Mouse (Mus musculus) MEL (cell line): ENCODE measurements around the gene S100a4. TPM values are rescaled to one million over a fixed set of nuclear protein-coding genes. Genes with fewer than 3 reads are reported as not detected.

ENCODE experiments used
- DNase-seq: peaks from one replicate; pipeline ENCODE4 v3.0.0; 2011; ENCODE audit warnings: low read depth, low spot score
- H3K27ac ChIP-seq: 2 replicates; pipeline ENCODE4 v1.5.1; 2012; ENCODE audit warnings: low read depth, mild to moderate bottlenecking, control low read depth, low read length, moderate library complexity; ENCODE audit not compliant: control insufficient read depth
- H3K27me3 ChIP-seq, 2 experiments: fragments of 150-350 bp in 1 of 2; sonication (generic) in 1 of 2; 2 replicates each; pipeline ENCODE4 v1.6.1; 2012; ENCODE audit warnings: low read length in 2 of 2, mild to moderate bottlenecking in 2 of 2, improper control_type of control experiment in 1 of 2, moderate library complexity in 1 of 2; ENCODE audit not compliant: insufficient read depth in 2 of 2, control insufficient read depth in 1 of 2
- H3K36me3 ChIP-seq, 2 experiments: 2 replicates each; pipeline ENCODE4 v1.6.1; 2012 to 2014; ENCODE audit warnings: low read length in 2 of 2, improper control_type of control experiment in 1 of 2, inconsistent platforms in 1 of 2, mild to moderate bottlenecking in 1 of 2; ENCODE audit not compliant: insufficient read depth in 2 of 2, control insufficient read depth in 1 of 2
- H3K4me1 ChIP-seq, 2 experiments: fragments of 150-350 bp in 1 of 2; sonication (generic) in 1 of 2; 2 replicates each; pipeline ENCODE4 v1.6.1; 2012; ENCODE audit warnings: low read length in 2 of 2, improper control_type of control experiment in 1 of 2, mild to moderate bottlenecking in 1 of 2; ENCODE audit not compliant: insufficient read depth in 2 of 2, control insufficient read depth in 1 of 2
- H3K4me3 ChIP-seq, 2 experiments: fragments of 150-350 bp in 1 of 2; sonication (generic) in 1 of 2; 2 replicates each; pipeline ENCODE4 v1.5.1; 2012; ENCODE audit warnings: low read depth in 2 of 2, low read length in 2 of 2, mild to moderate bottlenecking in 2 of 2, moderate library complexity in 2 of 2, control low read depth in 1 of 2, improper control_type of control experiment in 1 of 2; ENCODE audit not compliant: control insufficient read depth in 1 of 2, insufficient read depth in 1 of 2
- H3K79me2 ChIP-seq: 2 replicates; pipeline ENCODE4 v1.6.1; 2012; ENCODE audit warnings: mild to moderate bottlenecking, low read length, moderate library complexity; ENCODE audit not compliant: control insufficient read depth, poor library complexity, insufficient read depth
- H3K9ac ChIP-seq: 2 replicates; pipeline ENCODE4 v1.6.1; 2012; ENCODE audit warnings: low read depth, mild to moderate bottlenecking, control low read depth, low read length, moderate library complexity; ENCODE audit not compliant: control insufficient read depth, poor library complexity, severe bottlenecking
- H3K9me3 ChIP-seq: fragments of 150-350 bp; sonication (generic); replicated peaks from 2 replicates; pipeline ENCODE4 v1.6.1; 2012; ENCODE audit warnings: mild to moderate bottlenecking, low read length, improper control_type of control experiment, moderate library complexity; ENCODE audit not compliant: insufficient read depth
- CHD1 ChIP-seq: IDR thresholded peaks from 2 replicates; pipeline ENCODE4 v1.6.1; 2012; ENCODE audit warnings: low read depth, mild to moderate bottlenecking, inconsistent platforms, low read length, improper control_type of control experiment
- CHD2 ChIP-seq: IDR thresholded peaks from 2 replicates; pipeline ENCODE4 v1.6.1; 2011; ENCODE audit warnings: low read length, improper control_type of control experiment
- CTCF ChIP-seq, 3 experiments: IDR thresholded peaks in 2 of 3; conservative IDR thresholded peaks in 1 of 3; 2 replicates each; pipeline ENCODE4 v1.5.1; 2011 to 2012; ENCODE audit warnings: low read length in 3 of 3, low read depth in 2 of 3, mild to moderate bottlenecking in 2 of 3, improper control_type of control experiment in 1 of 3, inconsistent platforms in 1 of 3, mixed read lengths in 1 of 3, moderate library complexity in 1 of 3; ENCODE audit not compliant: control insufficient read depth in 1 of 3, insufficient read depth in 1 of 3, poor library complexity in 1 of 3, severe bottlenecking in 1 of 3
- E2F4 ChIP-seq: IDR thresholded peaks from 2 replicates; pipeline ENCODE4 v1.6.1; 2011; ENCODE audit warnings: low read depth, low read length, improper control_type of control experiment, borderline replicate concordance
- EP300 ChIP-seq, 2 experiments: IDR thresholded peaks; 2 replicates each; pipeline ENCODE4 v1.6.1; 2011; ENCODE audit warnings: improper control_type of control experiment in 2 of 2, low read length in 2 of 2, low read depth in 1 of 2, mild to moderate bottlenecking in 1 of 2
- GABPA ChIP-seq: IDR thresholded peaks from 2 replicates; pipeline ENCODE4 v1.6.1; 2012; ENCODE audit warnings: low read depth, mild to moderate bottlenecking, inconsistent platforms, low read length, improper control_type of control experiment, moderate library complexity
- HCFC1 ChIP-seq: IDR thresholded peaks from 2 replicates; pipeline ENCODE4 v1.6.1; 2012; ENCODE audit warnings: low read depth, mild to moderate bottlenecking, inconsistent platforms, low read length, improper control_type of control experiment, moderate library complexity
- MAZ ChIP-seq: IDR thresholded peaks from 2 replicates; pipeline ENCODE4 v1.6.1; 2012; ENCODE audit warnings: low read depth, mild to moderate bottlenecking, inconsistent platforms, low read length, improper control_type of control experiment
- MEF2A ChIP-seq: IDR thresholded peaks from 2 replicates; pipeline ENCODE4 v1.6.1; 2014; ENCODE audit warnings: low read depth, mild to moderate bottlenecking, inconsistent platforms, low read length, improper control_type of control experiment; ENCODE audit not compliant: poor library complexity, insufficient replicate concordance, severe bottlenecking; ENCODE audit errors: extremely low read depth
- MYB ChIP-seq: IDR thresholded peaks from 2 replicates; pipeline ENCODE4 v1.6.1; 2011; ENCODE audit warnings: mild to moderate bottlenecking, low read depth, low read length, improper control_type of control experiment
- NELFE ChIP-seq: IDR thresholded peaks from 2 replicates; pipeline ENCODE4 v1.6.1; 2011; ENCODE audit warnings: low read depth, low read length, improper control_type of control experiment
- POLR2AphosphoS2 ChIP-seq: IDR thresholded peaks from 2 replicates; pipeline ENCODE4 v1.6.1; 2011; ENCODE audit warnings: low read length, improper control_type of control experiment
- RAD21 ChIP-seq: IDR thresholded peaks from 2 replicates; pipeline ENCODE4 v1.6.1; 2011; ENCODE audit warnings: mild to moderate bottlenecking, low read depth, low read length, improper control_type of control experiment
- SIN3A ChIP-seq: IDR thresholded peaks from 2 replicates; pipeline ENCODE4 v1.6.1; 2012; ENCODE audit warnings: low read length, improper control_type of control experiment, inconsistent platforms
- SMC3 ChIP-seq: IDR thresholded peaks from 2 replicates; pipeline ENCODE4 v1.6.1; 2011; ENCODE audit warnings: low read depth, low read length, improper control_type of control experiment
- TAL1 ChIP-seq: IDR thresholded peaks from 2 replicates; pipeline ENCODE4 v1.6.1; 2012; ENCODE audit warnings: mild to moderate bottlenecking, inconsistent platforms, low read length, moderate library complexity, mixed read lengths
- TBP ChIP-seq: IDR thresholded peaks from 2 replicates; pipeline ENCODE4 v1.8.0; 2011; ENCODE audit warnings: low read depth, low read length, improper control_type of control experiment
- ZC3H11A ChIP-seq: IDR thresholded peaks from 2 replicates; pipeline ENCODE4 v1.6.1; 2012; ENCODE audit warnings: low read depth, mild to moderate bottlenecking, inconsistent platforms, low read length, improper control_type of control experiment
- ZMIZ1 ChIP-seq: IDR thresholded peaks from 2 replicates; pipeline ENCODE4 v1.6.1; 2012; ENCODE audit warnings: low read depth, mild to moderate bottlenecking, inconsistent platforms, low read length, improper control_type of control experiment, moderate library complexity
- ZNF384 ChIP-seq: IDR thresholded peaks from 2 replicates; pipeline ENCODE4 v1.6.1; 2012; ENCODE audit warnings: low read depth, mild to moderate bottlenecking, inconsistent platforms, low read length, improper control_type of control experiment
- polyA plus RNA-seq, 2 experiments: library from polyadenylated mRNA; stranded (reverse) in 1 of 2; unstranded in 1 of 2; fragments of >175 nt in 1 of 2; fragments of >200 nt in 1 of 2; gene quantifications; 2 replicates each; pipeline versions ENCODE4 v1.2.1 to v1.2.4; 2012; ENCODE audit warnings: low replicate concordance in 2 of 2, low read depth in 1 of 2; ENCODE audit not compliant: insufficient read length in 2 of 2, insufficient read depth in 1 of 2, missing spikeins in 1 of 2
- total RNA-seq: library from RNA; depleted of rRNA; stranded (reverse); fragments of 300-350 nt; gene quantifications from 2 replicates; pipeline ENCODE4 v1.2.3, GENCODE M21; 2012

The S100a4 gene
- total and polyA plus RNA-seq, 3 experiments: 0.73 to 2.3 TPM; not detected in 1

DNA sequence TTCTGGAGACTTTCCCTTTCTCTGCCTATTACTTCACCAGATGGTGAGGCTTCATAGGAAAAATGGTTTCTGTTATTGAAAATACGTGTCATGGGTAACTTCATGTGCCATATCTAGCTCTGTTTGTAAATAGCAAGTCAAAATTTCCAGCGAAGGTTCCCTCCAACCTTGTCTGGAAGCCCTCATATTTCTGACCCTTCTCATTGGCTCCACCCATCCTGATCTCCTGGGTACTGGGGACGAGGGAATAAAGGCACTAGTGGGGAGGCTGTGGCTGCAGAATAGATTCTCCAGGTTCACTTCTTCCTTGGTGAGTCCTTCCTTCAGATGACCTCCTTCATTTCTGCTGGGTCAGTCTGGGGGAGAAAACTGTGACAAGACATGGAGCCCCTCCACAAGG lies 4.7 kb downstream of the S100a4 start, which contains the start of gene S100a5:
Gene S100a5, plus strand, starts transcription at position 301 of the 400 bp plus-strand sequence.
- H3K79me2 ChIP-seq: no peaks in the 10 kb centered on the region
- no peak for TF ChIP-seq TAL1
- TF ChIP-seq E2F4: no peak
- TF ChIP-seq ZNF384: no peak
- TF ChIP-seq TBP: no peak
- TF ChIP-seq GABPA: no peak
- no peak for TF ChIP-seq CTCF (IDR thresholded peaks at IDR 0.05 in 2 of 3, conservative IDR thresholded peaks at IDR 0.05 in 1 of 3; ENCODE audit: control insufficient read depth in 1 of 3, insufficient read depth in 1 of 3, low read depth in 2 of 3, low read length in 3 of 3, poor library complexity in 1 of 3, severe bottlenecking in 1 of 3)
- TF ChIP-seq HCFC1: no peak
- no peak for TF ChIP-seq EP300 (IDR thresholded peaks at IDR 0.05; ENCODE audit: low read depth in 1 of 2, low read length in 2 of 2)
- no peak for TF ChIP-seq ZMIZ1
- TF ChIP-seq POLR2AphosphoS2: no peak
- TF ChIP-seq NELFE: no peak
- TF ChIP-seq CHD1: no peak
- no peak for TF ChIP-seq CHD2
- no peak for TF ChIP-seq MAZ
- TF ChIP-seq MEF2A: no peak
- TF ChIP-seq SMC3: no peak
- no peak for TF ChIP-seq RAD21
- no peak for TF ChIP-seq ZC3H11A
- TF ChIP-seq MYB: no peak
- TF ChIP-seq, all 39 proteins: peak for 0
- Histone ChIP-seq H3K9ac (no peak within 1 kb of the TSS), H3K27ac (no peak within 1 kb of the TSS), H3K4me1 (peaks cover 8 to 37% of the 10 kb centered on the region in 2 experiments), H3K27me3 (no peaks in the 10 kb centered on the region), H3K36me3 (peaks cover 0 to 26% of the 10 kb centered on the region in 2 experiments; a peak in 2 of 4 replicates), H3K4me3 (no peak within 1 kb of the TSS), H3K9me3 (no peaks in the 10 kb centered on the region)
- DNase-seq: no peak

DNA sequence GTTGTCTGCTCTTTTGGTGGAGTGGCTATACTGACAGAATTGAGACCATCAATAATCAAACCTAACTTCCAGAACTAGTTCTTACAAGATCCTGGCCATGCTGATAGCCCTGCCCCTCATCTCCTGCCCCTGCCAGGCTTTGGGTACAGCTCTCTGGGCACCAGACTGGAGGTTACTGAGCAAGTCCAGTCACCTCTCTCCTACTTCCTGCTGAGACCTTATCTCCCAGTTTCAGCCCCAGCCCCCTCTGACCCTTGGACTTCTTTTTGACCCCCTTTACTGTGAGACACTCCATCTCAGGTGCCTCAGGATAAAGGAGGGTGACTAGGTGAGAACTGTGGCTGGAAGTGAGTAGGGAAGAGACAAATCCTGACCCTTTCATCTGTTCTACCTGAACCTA lies 5.5 kb downstream of the S100a4 start:
- Histone ChIP-seq H3K4me1 (peaks cover 8 to 37% of the 10 kb centered on the region in 2 experiments), H3K36me3 (peaks cover 0 to 27% of the 10 kb centered on the region in 2 experiments; a peak in 2 of 4 replicates), H3K9me3 (no peaks in the 10 kb centered on the region), H3K27ac (no peak overlapping the region), H3K27me3 (no peaks in the 10 kb centered on the region), H3K79me2 (no peaks in the 10 kb centered on the region), H3K9ac (no peak overlapping the region), H3K4me3 (no peak overlapping the region)
- TF ChIP-seq SIN3A: no peak
- no peak for DNase-seq
